Mouse (Mus musculus) hindbrain, embryonic 16.5 days (tissue): ENCODE measurements around the gene Cdk17. TPM values are rescaled to one million over a fixed set of nuclear protein-coding genes. Genes with fewer than 3 reads are reported as not detected.

Experiments used
- ATAC-seq: fragments of 200-750 bp; cut with Nextera tagmentation; 2 replicates; pipeline ENCODE4 v1.8.0; 2017; ENCODE audit warnings: moderate TSS enrichment, moderate library complexity
- H3K27ac ChIP-seq: fragments of 300-500 bp; sonication (generic); 2 replicates; pipeline ENCODE4 v1.5.1; 2014; ENCODE audit warnings: low read depth, mild to moderate bottlenecking, control low read depth, low read length, moderate library complexity
- H3K27me3 ChIP-seq: fragments of 300-500 bp; sonication (generic); replicated peaks from 2 replicates; pipeline ENCODE4 v1.6.1; 2014; ENCODE audit warnings: low read length; ENCODE audit not compliant: control insufficient read depth, insufficient read depth
- H3K36me3 ChIP-seq: fragments of 300-500 bp; sonication (generic); 2 replicates; pipeline ENCODE4 v1.6.1; 2014; ENCODE audit warnings: mild to moderate bottlenecking, low read length, moderate library complexity, mixed read lengths; ENCODE audit not compliant: control insufficient read depth, insufficient read depth
- H3K4me1 ChIP-seq: fragments of 300-500 bp; sonication (generic); 2 replicates; pipeline ENCODE4 v1.6.1; 2014; ENCODE audit warnings: low read depth, low read length; ENCODE audit not compliant: control insufficient read depth, insufficient read depth
- H3K4me2 ChIP-seq: fragments of 300-500 bp; sonication (generic); 2 replicates; pipeline ENCODE4 v1.6.1; 2014; ENCODE audit warnings: mild to moderate bottlenecking, low read length, control low read depth, moderate library complexity
- H3K4me3 ChIP-seq: fragments of 300-500 bp; sonication (generic); 2 replicates; pipeline ENCODE4 v1.5.1; 2014; ENCODE audit warnings: mild to moderate bottlenecking, low read length, control low read depth, moderate library complexity
- H3K9ac ChIP-seq: fragments of 300-500 bp; sonication (generic); 2 replicates; pipeline ENCODE4 v1.6.1; 2014; ENCODE audit warnings: low read depth, mild to moderate bottlenecking, control low read depth, low read length, moderate library complexity
- H3K9me3 ChIP-seq: fragments of 300-500 bp; sonication (generic); 2 replicates; pipeline ENCODE4 v1.6.1; 2014; ENCODE audit warnings: mild to moderate bottlenecking, low read length, moderate library complexity; ENCODE audit not compliant: control insufficient read depth
- WGBS: fragments of 180-500 bp; shearing (Covaris S2); extraction: QIAGEN DNeasy Blood & Tissue Kit; methylation state at CpG from one replicate; pipeline ENCODE4 v1.1.7; 2014; 5-methylcytosine and 5-hydroxymethylcytosine counted together
- polyA plus RNA-seq: library from polyadenylated mRNA; unstranded; fragments of >200 nt; fragmentation: Nextera tagmentation; extraction: Ambion mirVana; gene quantifications from 2 replicates; pipeline ENCODE4 v1.2.1, GENCODE M21; 2015

Gene Cdk17
- polyA plus RNA-seq, 1 experiment from 2014 or later: 31.6 TPM

DNA sequence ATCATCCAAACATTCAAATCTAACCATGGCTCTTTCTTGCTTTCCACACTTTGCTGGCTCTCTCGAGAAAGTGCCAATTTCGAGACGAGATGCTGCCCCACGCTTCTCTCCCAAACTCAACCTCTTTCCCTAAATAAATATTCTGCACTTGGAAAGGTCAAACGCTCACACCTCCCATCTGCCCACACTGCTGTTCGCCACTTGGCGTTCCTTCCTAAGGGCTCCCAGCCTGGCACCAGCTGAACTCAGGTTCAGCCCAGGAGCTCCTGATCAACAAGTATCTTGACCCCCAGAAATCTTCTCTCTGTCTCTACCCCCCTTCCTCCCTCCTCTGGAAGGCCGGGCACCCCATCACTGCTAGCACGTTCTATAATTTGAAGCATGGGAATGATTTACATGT, 116.2 kb downstream of the Cdk17 start:
- Histone ChIP-seq H3K9ac (peak overlapping the region; percentile 60), H3K36me3 (no peaks in the 10 kb centered on the region), H3K27me3 (no peaks in the 10 kb centered on the region), H3K4me2 (peak overlapping the region; percentile 62), H3K9me3 (no peaks in the 10 kb centered on the region), H3K4me1 (peaks cover 30% of the 10 kb centered on the region), H3K27ac (peak overlapping the region; percentile 91), H3K4me3 (peak overlapping the region; percentile 42)
- WGBS: 29% methylated on average over 9 of the region's 9 CpGs
- ATAC-seq: no peak

DNA sequence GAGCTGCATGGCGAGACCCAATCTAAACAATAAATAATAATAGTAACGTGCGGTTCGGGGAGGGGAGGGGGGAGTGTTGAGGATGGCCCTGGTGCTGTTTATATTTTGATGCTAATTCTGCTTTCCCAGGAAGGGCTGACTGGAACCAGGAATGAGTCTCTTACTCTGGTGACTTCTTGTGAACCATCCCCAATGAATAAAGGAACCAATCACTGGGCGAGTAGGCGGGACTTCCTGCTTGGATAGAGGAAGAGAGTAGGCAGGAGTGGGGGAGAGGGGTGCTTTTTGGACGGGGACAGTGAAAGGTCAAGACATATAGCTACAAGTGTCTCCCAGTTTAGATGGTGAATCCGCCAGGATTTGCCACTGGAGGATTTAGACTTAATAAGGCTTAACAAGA, 117.7 kb downstream of the Cdk17 start:
- no peaks in the 10 kb centered on the region for H3K27me3 ChIP-seq
- H3K9ac ChIP-seq: no peak overlapping the region
- 81% methylated on average over 8 of the region's 8 CpGs for WGBS
- H3K27ac ChIP-seq: no peak overlapping the region
- ATAC-seq: no peak
- no peak overlapping the region for H3K4me2 ChIP-seq
- H3K36me3 ChIP-seq: no peaks in the 10 kb centered on the region
- H3K4me1 ChIP-seq: peaks cover 27% of the 10 kb centered on the region
- no peaks in the 10 kb centered on the region for H3K9me3 ChIP-seq
- no peak overlapping the region for H3K4me3 ChIP-seq

GRCm38 (mm10) chr10:93279062-93279461, 118.4 kb downstream of the Cdk17 start:
- WGBS: 90% methylated on average over 9 of the region's 9 CpGs
- Histone ChIP-seq H3K36me3 (no peaks in the 10 kb centered on the region), H3K27me3 (no peaks in the 10 kb centered on the region), H3K27ac (no peak overlapping the region), H3K4me1 (peaks cover 27% of the 10 kb centered on the region), H3K9ac (no peak overlapping the region), H3K4me2 (no peak overlapping the region), H3K4me3 (no peak overlapping the region), H3K9me3 (no peaks in the 10 kb centered on the region)
- no peak for ATAC-seq

GRCm38 (mm10) chr10:93280586-93280985, 119.9 kb downstream of the Cdk17 start:
- Histone ChIP-seq H3K4me2 (no peak overlapping the region), H3K27ac (no peak overlapping the region)
- WGBS: 63% methylated on average over 12 of the region's 12 CpGs

GRCm38 (mm10) chr10:93281092-93281491, 120.4 kb downstream of the Cdk17 start:
- no peak overlapping the region for H3K27ac ChIP-seq
- 61% methylated on average over 7 of the region's 7 CpGs for WGBS
- no peak for ATAC-seq
- H3K9ac ChIP-seq: no peak overlapping the region
- no peak overlapping the region for H3K4me2 ChIP-seq
- no peaks in the 10 kb centered on the region for H3K27me3 ChIP-seq
- H3K4me3 ChIP-seq: no peak overlapping the region
- H3K36me3 ChIP-seq: no peaks in the 10 kb centered on the region
- no peaks in the 10 kb centered on the region for H3K9me3 ChIP-seq
- H3K4me1 ChIP-seq: peaks cover 8% of the 10 kb centered on the region

More at GRCm38 (mm10) chr10:93280586-93280985, 119.9 kb downstream of the Cdk17 start:
- Histone ChIP-seq H3K4me3 (no peak overlapping the region), H3K9ac (no peak overlapping the region), H3K4me1 (peaks cover 12% of the 10 kb centered on the region), H3K9me3 (no peaks in the 10 kb centered on the region), H3K27me3 (no peaks in the 10 kb centered on the region), H3K36me3 (no peaks in the 10 kb centered on the region)
- ATAC-seq: no peak

DNA sequence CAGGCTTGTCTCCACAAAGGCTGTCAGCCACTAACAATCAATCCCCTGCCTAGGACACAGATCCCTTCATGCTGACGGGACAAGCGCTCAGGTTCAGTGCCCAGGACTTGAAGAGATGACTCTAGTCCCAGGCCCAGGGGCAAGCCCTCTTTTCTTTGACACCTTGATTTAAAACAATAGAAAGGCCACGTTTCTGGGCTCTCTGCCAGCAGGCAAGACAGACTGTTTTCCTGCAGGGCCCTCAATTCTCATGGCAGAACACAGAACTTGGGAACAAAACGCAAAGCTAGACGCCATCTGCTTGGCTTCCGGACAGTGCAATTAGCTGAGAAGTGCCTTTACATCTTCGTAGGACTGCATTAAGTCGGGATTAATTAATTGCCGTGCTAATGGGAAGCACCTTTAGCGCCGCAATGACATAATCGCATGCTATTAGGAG, 121.9 kb downstream of the Cdk17 start:
- ATAC-seq: peak; percentile 46
- Histone ChIP-seq H3K9me3 (no peaks in the 10 kb centered on the region), H3K4me3 (no peak overlapping the region), H3K4me2 (no peak overlapping the region), H3K27me3 (no peaks in the 10 kb centered on the region), H3K4me1 (no peaks in the 10 kb centered on the region; the same call in 1 of the 2 replicates), H3K9ac (no peak overlapping the region), H3K27ac (no peak overlapping the region), H3K36me3 (no peaks in the 10 kb centered on the region)
- 25% methylated on average over 12 of the region's 12 CpGs for WGBS

DNA sequence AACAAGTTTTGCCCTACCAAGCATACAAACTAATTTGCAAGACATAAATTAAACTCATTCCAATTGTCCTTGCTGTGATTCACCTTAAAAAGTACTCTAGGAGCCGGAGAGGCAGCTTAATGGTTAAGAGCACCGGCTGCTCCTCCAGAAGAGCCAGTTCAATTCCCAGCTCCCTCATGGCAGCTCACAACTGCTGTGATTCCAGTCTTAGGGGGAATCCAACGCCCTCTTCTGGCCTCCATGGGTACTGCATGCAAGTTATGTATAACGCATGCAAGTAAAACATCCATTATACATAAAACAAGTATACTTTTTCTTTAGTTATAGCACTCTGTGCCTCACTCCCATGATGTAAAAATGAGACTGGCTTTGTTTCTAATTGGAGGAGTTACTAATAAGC, 122.6 kb downstream of the Cdk17 start:
- H3K36me3 ChIP-seq: no peaks in the 10 kb centered on the region
- no peaks in the 10 kb centered on the region for H3K9me3 ChIP-seq
- WGBS: 66% methylated on average over 4 of the region's 4 CpGs
- H3K9ac ChIP-seq: no peak overlapping the region
- no peaks in the 10 kb centered on the region for H3K27me3 ChIP-seq
- no peak for ATAC-seq
- H3K27ac ChIP-seq: no peak overlapping the region
- H3K4me1 ChIP-seq: no peaks in the 10 kb centered on the region; the same call in 1 of the 2 replicates
- H3K4me2 ChIP-seq: no peak overlapping the region
- H3K4me3 ChIP-seq: no peak overlapping the region

GRCm38 (mm10) chr10:93285489-93285888, 124.8 kb downstream of the Cdk17 start:
- no peak for ATAC-seq
- no peak overlapping the region for H3K4me2 ChIP-seq
- 81% methylated on average over 5 of the region's 5 CpGs for WGBS
- no peak overlapping the region for H3K27ac ChIP-seq
- H3K27me3 ChIP-seq: no peaks in the 10 kb centered on the region
- H3K36me3 ChIP-seq: no peaks in the 10 kb centered on the region
- H3K4me3 ChIP-seq: no peak overlapping the region
- H3K9me3 ChIP-seq: no peaks in the 10 kb centered on the region
- peaks cover 3% of the 10 kb centered on the region for H3K4me1 ChIP-seq
- H3K9ac ChIP-seq: no peak overlapping the region

- no peak for ATAC-seq
- no peaks in the 10 kb centered on the region for H3K36me3 ChIP-seq
- no peak overlapping the region for H3K9ac ChIP-seq
- H3K27ac ChIP-seq: no peak overlapping the region
- no peaks in the 10 kb centered on the region for H3K9me3 ChIP-seq
- no peak overlapping the region for H3K4me2 ChIP-seq
- H3K4me1 ChIP-seq: peaks cover 6% of the 10 kb centered on the region
- no peak overlapping the region for H3K4me3 ChIP-seq
- 92% methylated on average over 8 of the region's 8 CpGs for WGBS
- no peaks in the 10 kb centered on the region for H3K27me3 ChIP-seq
These were observed 127.0 kb downstream of the Cdk17 start for GRCm38 (mm10) chr10:93287551-93288145.
